8 mouse cellular contexts compared by ENCODE assay signal in genomic region chr17:62940573-62941252, GRCm38 (mm10). TPM values are rescaled to one million over a fixed set of nuclear protein-coding genes. Genes with fewer than 3 reads are reported as not detected.
A peak's percentile ranks its signal among the peaks of the same experiment; 100 is the strongest.
DNase-seq lines count a peak whose midpoint lies in the region; ATAC-seq lines count a peak whose summit lies in the region.

No protein-coding gene starts in this region.

- no peaks in the 10 kb centered on the region for H3K4me1 ChIP-seq in embryonic facial prominence, embryonic 11.5 days (ENCODE audit: control insufficient read depth, insufficient read depth, low read length)
- H3K4me1 ChIP-seq in hindbrain, embryonic 13.5 days (replicated peaks): peaks cover 12% of the 10 kb centered on the region
- H3K4me1 ChIP-seq in midbrain, embryonic 14.5 days (ENCODE audit: control insufficient read depth, insufficient read depth, low read length): peaks cover 11% of the 10 kb centered on the region

- no peak overlapping the region for H3K9ac ChIP-seq in embryonic facial prominence, embryonic 11.5 days (replicated peaks; ENCODE audit: low read length)
- no peak overlapping the region for H3K9ac ChIP-seq in hindbrain, embryonic 13.5 days
- no peak overlapping the region for H3K9ac ChIP-seq in midbrain, embryonic 14.5 days (replicated peaks; ENCODE audit: low read length)

- no peaks in the 10 kb centered on the region for H3K36me3 ChIP-seq in embryonic facial prominence, embryonic 11.5 days (replicated peaks; ENCODE audit: control insufficient read depth, insufficient read depth, low read depth, low read length)
- H3K36me3 ChIP-seq in hindbrain, embryonic 13.5 days: no peaks in the 10 kb centered on the region
- H3K36me3 ChIP-seq in midbrain, embryonic 14.5 days (ENCODE audit: control insufficient read depth, insufficient read depth, low read length): no peaks in the 10 kb centered on the region

- ATAC-seq in embryonic facial prominence, embryonic 11.5 days (replicated peaks; ENCODE audit: insufficient number of reproducible peaks, low FRiP score, low TSS enrichment, low read depth): peak; percentile 85
- ATAC-seq in hindbrain, embryonic 13.5 days (ENCODE audit: low FRiP score): no peak
- ATAC-seq in midbrain, embryonic 14.5 days (ENCODE audit: low FRiP score, low TSS enrichment): no peak
- no peak for ATAC-seq in cerebellum, adult (ENCODE audit: insufficient number of reproducible peaks, low FRiP score, low TSS enrichment)

- WGBS in embryonic facial prominence, embryonic 11.5 days: 10% methylated on average over 7 of the region's 7 CpGs
- WGBS in hindbrain, embryonic 13.5 days: 14% methylated on average over 7 of the region's 7 CpGs
- 12% methylated on average over 7 of the region's 7 CpGs for WGBS in midbrain, embryonic 14.5 days

- H3K27me3 ChIP-seq in embryonic facial prominence, embryonic 11.5 days (ENCODE audit: control insufficient read depth, insufficient read depth, low read length): no peaks in the 10 kb centered on the region
- no peaks in the 10 kb centered on the region for H3K27me3 ChIP-seq in hindbrain, embryonic 13.5 days
- no peaks in the 10 kb centered on the region for H3K27me3 ChIP-seq in midbrain, embryonic 14.5 days (ENCODE audit: control insufficient read depth, insufficient read depth, low read length)

- no peak overlapping the region for H3K27ac ChIP-seq in embryonic facial prominence, embryonic 11.5 days (replicated peaks; ENCODE audit: low read depth, low read length)
- no peak overlapping the region for H3K27ac ChIP-seq in hindbrain, embryonic 13.5 days
- no peak overlapping the region for H3K27ac ChIP-seq in midbrain, embryonic 14.5 days (replicated peaks; ENCODE audit: low read depth, low read length)

- intact Hi-C loops in heart, postnatal 14 days (cut with DNase I): no loop called here

- no peaks in the 10 kb centered on the region for H3K9me3 ChIP-seq in embryonic facial prominence, embryonic 11.5 days (replicated peaks; ENCODE audit: control insufficient read depth, low read length)
- H3K9me3 ChIP-seq in hindbrain, embryonic 13.5 days: no peaks in the 10 kb centered on the region
- H3K9me3 ChIP-seq in midbrain, embryonic 14.5 days (ENCODE audit: control insufficient read depth, low read length): no peaks in the 10 kb centered on the region

- peak; percentile 3 to 7 for DNase-seq in heart, adult 9 months (ENCODE audit: low spot score in 2 of 2)
- no peak for DNase-seq in heart, postnatal 14 days
- DNase-seq in embryonic facial prominence, embryonic 11.5 days (ENCODE audit: low spot score): peak; percentile 60
- DNase-seq in midbrain, embryonic 14.5 days: peak; percentile 39
- DNase-seq in layer of hippocampus, adult 9-11 months: no peak
- no peak for DNase-seq in adipocyte (ENCODE audit: low spot score)

- 0 out of 2 replicates have a peak overlapping the region, but pooled peaks have one; percentile 16 for H3K4me2 ChIP-seq in embryonic facial prominence, embryonic 11.5 days (ENCODE audit: low read depth, low read length)
- H3K4me2 ChIP-seq in hindbrain, embryonic 13.5 days: peak overlapping the region; percentile 40; the same call in 1 of the 2 replicates
- peak overlapping the region; percentile 36 for H3K4me2 ChIP-seq in midbrain, embryonic 14.5 days (ENCODE audit: low read length)

- H3K4me3 ChIP-seq in embryonic facial prominence, embryonic 11.5 days (ENCODE audit: low read depth, low read length): no peak overlapping the region
- H3K4me3 ChIP-seq in hindbrain, embryonic 13.5 days: no peak overlapping the region
- no peak overlapping the region for H3K4me3 ChIP-seq in midbrain, embryonic 14.5 days (replicated peaks; ENCODE audit: low read depth, low read length)

RNA-seq across cellular contexts. Expression of gene Efna5, which starts 59.6 kb away (rescaled TPM):
- total RNA-seq in heart, postnatal 14 days (2021): 10 to 100 TPM; 23.6 to 24.8 TPM
- 65.2 and 70.3 TPM in 2 replicates for polyA plus RNA-seq in embryonic facial prominence, embryonic 11.5 days (2014; fragmentation: Nextera tagmentation; extraction: Ambion mirVana)
- polyA plus RNA-seq in hindbrain, embryonic 13.5 days (2015; fragmentation: Nextera tagmentation; extraction: Ambion mirVana): 47.7 and 55.9 TPM in 2 replicates
- 53.0 and 90.8 TPM in 2 replicates for polyA plus RNA-seq in midbrain, embryonic 14.5 days (2014; fragmentation: Nextera tagmentation; extraction: Ambion mirVana)

Comparison
In these comparisons a context has a peak if more than half of its experiments do, and no peak if none do; other contexts are left out.
1. DNase-seq: peak in heart, adult 9 months (2 of 2), embryonic facial prominence, embryonic 11.5 days (single experiment) and midbrain, embryonic 14.5 days (single experiment); none in heart, postnatal 14 days (0 of 2), layer of hippocampus, adult 9-11 months (single experiment) and adipocyte (single experiment).
2. Peak in every context shown above with its lines, with median percentiles within 50 percentile points of each other: H3K4me2 ChIP-seq.